Mouse (Mus musculus) liver, embryonic 14.5 days (tissue): ENCODE measurements around the gene Krtap27-1.

Experiments used
- CTCF ChIP-seq: IDR thresholded peaks from 2 replicates; pipeline ENCODE4 v1.5.1; 2016; ENCODE audit warnings: antibody characterized with exemption, low read depth, control low read depth
- EP300 ChIP-seq: IDR thresholded peaks from 2 replicates; pipeline ENCODE4 v1.6.1; 2016; ENCODE audit warnings: antibody characterized with exemption, low read depth

DNA sequence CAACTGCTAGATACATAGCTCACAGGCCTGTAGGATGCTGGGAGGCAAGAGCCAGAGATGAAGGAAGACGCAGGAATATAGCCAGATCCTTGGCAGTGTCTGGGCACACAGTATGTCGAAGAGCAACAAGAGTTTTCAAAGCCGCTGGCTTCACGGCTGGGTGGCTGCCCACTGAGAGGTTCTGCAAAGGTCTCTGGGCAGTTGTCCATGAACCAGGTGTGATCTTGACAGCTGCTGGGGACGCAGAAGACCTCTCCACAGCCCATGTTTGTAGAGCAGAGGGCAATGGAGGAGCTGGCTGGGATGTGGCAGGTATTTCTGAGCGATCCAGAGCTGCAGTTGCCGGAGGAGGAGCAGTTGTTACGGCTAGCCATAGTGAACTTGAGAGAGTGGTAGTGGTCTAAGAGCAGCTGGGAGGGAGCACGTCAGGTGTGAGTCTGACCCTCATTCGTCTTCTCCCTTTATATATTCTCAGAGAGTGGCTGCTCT lies 24.1 kb downstream of the Krtap27-1 start, which contains the start of gene Krtap26-1:
- TF ChIP-seq CTCF: no peak
- no peak for TF ChIP-seq EP300
